In the genomic region with DNA sequence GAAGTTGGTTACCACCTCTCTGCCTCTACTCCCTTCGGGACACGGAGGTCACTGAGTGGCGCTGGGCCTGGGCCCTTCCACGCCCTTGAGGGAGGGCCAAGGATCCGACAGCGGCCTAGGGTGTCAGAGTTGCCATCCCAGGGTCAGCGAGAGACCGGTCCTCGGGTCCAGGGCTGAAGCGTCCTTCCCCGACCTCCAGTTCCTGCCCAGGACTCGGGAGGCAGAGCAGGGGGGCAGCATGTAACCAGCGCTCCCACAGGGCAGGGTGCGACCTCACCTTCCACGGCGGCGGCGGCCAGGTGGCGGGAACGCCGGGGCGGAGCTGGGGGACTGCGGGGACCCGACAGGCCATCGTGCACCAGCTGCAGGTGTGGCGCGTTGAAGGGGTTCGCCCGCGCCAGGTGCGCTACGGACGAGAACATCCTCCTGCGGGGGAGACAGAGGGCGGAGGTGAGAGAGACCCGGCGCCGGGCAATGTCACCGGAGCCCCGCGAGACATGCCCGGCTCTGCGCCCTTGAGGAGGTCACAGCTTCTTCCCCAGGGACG, we compare ENCODE assay signal across 8 mouse cellular contexts. TPM values are rescaled to one million over a fixed set of nuclear protein-coding genes. Genes with fewer than 3 reads are reported as not detected.
A peak's percentile ranks its signal among the peaks of the same experiment; 100 is the strongest.
DNase-seq lines count a peak whose midpoint lies in the region; ATAC-seq lines count a peak whose summit lies in the region.

No protein-coding gene starts in this region.

- H3K4me3 ChIP-seq in forebrain, embryonic 15.5 days = peak overlapping the region; percentile 89
- peak overlapping the region; percentile 98 for H3K4me3 ChIP-seq in hindbrain, embryonic 13.5 days
- H3K4me3 ChIP-seq in liver, embryonic 13.5 days (replicated peaks) = peak overlapping the region; percentile 89

- H3K27me3 ChIP-seq in forebrain, embryonic 15.5 days = no peaks in the 10 kb centered on the region
- no peaks in the 10 kb centered on the region for H3K27me3 ChIP-seq in hindbrain, embryonic 13.5 days
- H3K27me3 ChIP-seq in liver, embryonic 13.5 days = no peaks in the 10 kb centered on the region

- H3K27ac ChIP-seq in forebrain, embryonic 15.5 days (replicated peaks) = peak overlapping the region; percentile 90
- peak overlapping the region; percentile 97 for H3K27ac ChIP-seq in hindbrain, embryonic 13.5 days
- peak overlapping the region; percentile 92 for H3K27ac ChIP-seq in liver, embryonic 13.5 days

- H3K9me3 ChIP-seq in forebrain, embryonic 15.5 days = no peaks in the 10 kb centered on the region
- no peaks in the 10 kb centered on the region for H3K9me3 ChIP-seq in hindbrain, embryonic 13.5 days
- no peaks in the 10 kb centered on the region for H3K9me3 ChIP-seq in liver, embryonic 13.5 days (replicated peaks)

- peaks cover 31% of the 10 kb centered on the region for H3K36me3 ChIP-seq in forebrain, embryonic 15.5 days
- peaks cover 32% of the 10 kb centered on the region for H3K36me3 ChIP-seq in hindbrain, embryonic 13.5 days
- H3K36me3 ChIP-seq in liver, embryonic 13.5 days = peaks cover 35% of the 10 kb centered on the region

- ATAC-seq in forebrain, embryonic 15.5 days (replicated peaks) = peak; percentile 66; the same call in 1 of the 2 replicates
- ATAC-seq in hindbrain, embryonic 13.5 days (ENCODE audit: low FRiP score) = no peak; the same call in 1 of the 2 replicates
- ATAC-seq in liver, embryonic 13.5 days (ENCODE audit: low read depth) = peak; percentile 63
- peak; percentile 32 for ATAC-seq in monocyte, adult 5-6 weeks (replicated peaks; ENCODE audit: insufficient number of reproducible peaks, low FRiP score, low TSS enrichment, poor library complexity, severe bottlenecking)

- H3K4me2 ChIP-seq in forebrain, embryonic 15.5 days (replicated peaks) = peak overlapping the region; percentile 95
- H3K4me2 ChIP-seq in hindbrain, embryonic 13.5 days = peak overlapping the region; percentile 95
- peak overlapping the region; percentile 81 for H3K4me2 ChIP-seq in liver, embryonic 13.5 days

- intact Hi-C loops in left cerebral cortex, postnatal 25 days (cut with DNase I) = loop anchor here (1.0 kb wide), 1 partner anchor 41 kb away; the partner anchor contains the start of genes Apaf1 and Ikbip

- H3K4me1 ChIP-seq in forebrain, embryonic 15.5 days = peaks cover 18% of the 10 kb centered on the region
- H3K4me1 ChIP-seq in hindbrain, embryonic 13.5 days (replicated peaks) = peaks cover 26% of the 10 kb centered on the region
- peaks cover 38% of the 10 kb centered on the region for H3K4me1 ChIP-seq in liver, embryonic 13.5 days (replicated peaks)

- peak; percentile 18 for DNase-seq in left cerebral cortex, adult 11 months (ENCODE audit: low spot score)
- DNase-seq in left cerebral cortex, postnatal 25 days (ENCODE audit: low spot score in 2 of 2) = no peak
- peak; percentile 76 to 79 for DNase-seq in adrenal gland, postnatal 36 days
- DNase-seq in liver, embryonic 13.5 days = peak; percentile 59
- DNase-seq in urinary bladder, postnatal 25 days (ENCODE audit: low spot score) = peak; percentile 23

- WGBS in forebrain, embryonic 15.5 days = under 1% methylated on average over 44 of the region's 44 CpGs
- under 1% methylated on average over 44 of the region's 44 CpGs for WGBS in hindbrain, embryonic 13.5 days
- under 1% methylated on average over 44 of the region's 44 CpGs for WGBS in liver, embryonic 13.5 days (ENCODE audit: insufficient replicate concordance)

- peak overlapping the region; percentile 96 for H3K9ac ChIP-seq in forebrain, embryonic 15.5 days (replicated peaks)
- H3K9ac ChIP-seq in hindbrain, embryonic 13.5 days = peak overlapping the region; percentile 99
- peak overlapping the region; percentile 98 for H3K9ac ChIP-seq in liver, embryonic 13.5 days

RNA-seq across cellular contexts. Expression of gene Slc25a3, which starts 0.5 kb away (rescaled TPM):
- total RNA-seq in left cerebral cortex, postnatal 25 days (2021) = 100 to 1,000 TPM; 546 TPM
- total RNA-seq in adrenal gland, postnatal 36 days (2021) = 1,000 to 10,000 TPM; 1,091 to 1,914 TPM
- 447 and 482 TPM in 2 replicates for polyA plus RNA-seq in forebrain, embryonic 15.5 days (2015; fragmentation: Nextera tagmentation; extraction: Ambion mirVana)
- polyA plus RNA-seq in hindbrain, embryonic 13.5 days (2015; fragmentation: Nextera tagmentation; extraction: Ambion mirVana) = 506 and 512 TPM in 2 replicates
- 283 and 285 TPM in 2 replicates for polyA plus RNA-seq in liver, embryonic 13.5 days (2015; fragmentation: Nextera tagmentation; extraction: Ambion mirVana)
- total RNA-seq in monocyte, adult 5-6 weeks (2017) = 191 to 312 TPM (median 245 TPM) in 3 replicates

RNA-seq across cellular contexts. Expression of gene Ikbip, which starts 40.6 kb away (rescaled TPM):
- total RNA-seq in left cerebral cortex, postnatal 25 days (2021) = 10 to 100 TPM; 12.2 to 15.3 TPM
- total RNA-seq in adrenal gland, postnatal 36 days (2021) = 10 to 100 TPM; 32.0 to 36.9 TPM
- 12.4 and 12.9 TPM in 2 replicates for polyA plus RNA-seq in forebrain, embryonic 15.5 days (2015; fragmentation: Nextera tagmentation; extraction: Ambion mirVana)
- polyA plus RNA-seq in hindbrain, embryonic 13.5 days (2015; fragmentation: Nextera tagmentation; extraction: Ambion mirVana) = 19.9 and 21.3 TPM in 2 replicates
- polyA plus RNA-seq in liver, embryonic 13.5 days (2015; fragmentation: Nextera tagmentation; extraction: Ambion mirVana) = 10.0 and 12.6 TPM in 2 replicates
- total RNA-seq in monocyte, adult 5-6 weeks (2017) = 11.6 to 20.6 TPM (median 15.8 TPM) in 3 replicates

RNA-seq across cellular contexts. Expression of gene Apaf1, which starts 40.8 kb away (rescaled TPM):
- total RNA-seq in left cerebral cortex, postnatal 25 days (2021) = 10 to 100 TPM; 11.3 to 15.4 TPM
- total RNA-seq in adrenal gland, postnatal 36 days (2021) = 10 to 100 TPM in 1 of 2 experiments, 1 to 10 TPM in 1; 8.2 to 10.3 TPM
- polyA plus RNA-seq in forebrain, embryonic 15.5 days (2015; fragmentation: Nextera tagmentation; extraction: Ambion mirVana) = 20.2 and 21.6 TPM in 2 replicates
- 17.8 and 20.9 TPM in 2 replicates for polyA plus RNA-seq in hindbrain, embryonic 13.5 days (2015; fragmentation: Nextera tagmentation; extraction: Ambion mirVana)
- 6.8 and 8.3 TPM in 2 replicates for polyA plus RNA-seq in liver, embryonic 13.5 days (2015; fragmentation: Nextera tagmentation; extraction: Ambion mirVana)
- total RNA-seq in monocyte, adult 5-6 weeks (2017) = 51.1 to 80.0 TPM (median 54.9 TPM) in 3 replicates

RNA-seq across cellular contexts. Expression of gene Tmpo, which starts 57.8 kb away (rescaled TPM):
- 10 to 100 TPM; 39.7 to 41.5 TPM for total RNA-seq in left cerebral cortex, postnatal 25 days (2021)
- total RNA-seq in adrenal gland, postnatal 36 days (2021) = 100 to 1,000 TPM in 1 of 2 experiments, 10 to 100 TPM in 1; 95.1 to 105 TPM
- polyA plus RNA-seq in forebrain, embryonic 15.5 days (2015; fragmentation: Nextera tagmentation; extraction: Ambion mirVana) = 191 and 194 TPM in 2 replicates
- polyA plus RNA-seq in hindbrain, embryonic 13.5 days (2015; fragmentation: Nextera tagmentation; extraction: Ambion mirVana) = 123 and 129 TPM in 2 replicates
- polyA plus RNA-seq in liver, embryonic 13.5 days (2015; fragmentation: Nextera tagmentation; extraction: Ambion mirVana) = 131 and 169 TPM in 2 replicates
- 237 to 305 TPM (median 300 TPM) in 3 replicates for total RNA-seq in monocyte, adult 5-6 weeks (2017)

Comparison
In these comparisons a context has a peak if more than half of its experiments do, and no peak if none do; other contexts are left out.
1. DNase-seq: peak in left cerebral cortex, adult 11 months (single experiment), adrenal gland, postnatal 36 days (2 of 2), liver, embryonic 13.5 days (single experiment) and urinary bladder, postnatal 25 days (single experiment); none in left cerebral cortex, postnatal 25 days (0 of 2).
2. Peak in every context shown above with its lines, with median percentiles within 50 percentile points of each other: H3K27ac ChIP-seq, H3K4me2 ChIP-seq, H3K4me3 ChIP-seq and H3K9ac ChIP-seq.